Mouse (Mus musculus): ENCODE data around the gene Znrf4.
A peak's percentile ranks its signal among the peaks of the same experiment; 100 is the strongest.

Znrf4 gene

DNA sequence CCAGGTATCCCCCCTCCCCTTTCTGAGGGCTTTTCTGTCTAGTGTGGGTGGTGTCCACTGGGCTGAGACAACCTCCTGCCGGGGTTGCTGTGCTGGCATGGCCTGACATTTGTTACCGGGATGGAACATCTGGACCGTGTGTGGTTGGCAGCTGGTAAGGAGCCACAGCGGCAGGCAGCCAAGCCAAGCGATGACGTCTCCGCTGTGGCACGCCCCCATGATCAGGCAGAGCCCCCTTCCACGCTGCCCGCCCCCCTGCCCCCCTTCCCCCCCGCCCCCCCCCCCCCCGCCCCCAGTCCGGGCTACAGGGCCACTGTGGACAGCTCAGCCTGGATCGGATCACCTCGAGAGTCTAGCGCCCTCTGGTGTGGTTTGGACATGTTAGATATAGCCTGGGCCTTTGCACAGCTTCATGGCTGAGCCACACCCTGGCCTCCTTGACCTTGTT is 24.8 kb downstream of the Znrf4 start:
- peak; percentile 45 to 71 for DNase-seq

DNA sequence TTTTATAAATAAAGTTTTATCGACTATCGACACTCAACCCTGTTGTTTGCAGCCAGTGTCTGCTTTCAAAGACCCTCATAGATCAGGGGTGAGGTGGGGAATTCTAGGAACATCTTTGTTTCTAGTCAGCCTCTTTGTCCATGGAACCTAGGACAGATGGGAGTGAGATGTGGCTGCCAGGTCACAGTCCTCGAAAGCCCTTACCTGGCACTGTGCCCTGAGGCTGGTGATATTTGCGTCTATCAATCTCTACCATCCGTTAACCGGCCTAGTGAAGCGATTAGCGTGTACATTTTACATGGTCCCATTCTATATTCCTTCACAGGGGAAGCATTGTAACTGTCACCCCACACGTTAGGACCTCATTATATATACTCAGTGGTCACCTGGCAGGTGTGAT is 26.3 kb downstream of the Znrf4 start:
- no peak for DNase-seq

DNA sequence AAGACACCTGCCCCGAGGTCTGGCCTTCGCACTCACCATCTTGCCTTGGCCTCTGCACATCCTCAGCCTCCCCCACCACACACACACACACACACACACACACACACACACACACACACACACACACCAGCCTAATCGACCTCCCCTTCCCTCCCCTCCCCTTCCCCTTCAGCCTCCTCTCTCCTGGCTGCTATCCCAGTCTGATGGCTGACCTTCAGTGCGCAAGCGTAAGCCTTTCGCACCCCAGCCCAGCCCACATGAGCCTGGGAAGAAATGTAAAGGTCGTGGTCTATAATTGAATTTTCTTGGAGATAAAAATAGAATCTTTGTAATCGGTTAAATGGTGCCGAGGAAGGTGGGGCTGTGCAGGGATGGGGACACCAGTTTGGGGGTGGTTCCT is 27.1 kb downstream of the Znrf4 start:
- no peak for DNase-seq

DNA sequence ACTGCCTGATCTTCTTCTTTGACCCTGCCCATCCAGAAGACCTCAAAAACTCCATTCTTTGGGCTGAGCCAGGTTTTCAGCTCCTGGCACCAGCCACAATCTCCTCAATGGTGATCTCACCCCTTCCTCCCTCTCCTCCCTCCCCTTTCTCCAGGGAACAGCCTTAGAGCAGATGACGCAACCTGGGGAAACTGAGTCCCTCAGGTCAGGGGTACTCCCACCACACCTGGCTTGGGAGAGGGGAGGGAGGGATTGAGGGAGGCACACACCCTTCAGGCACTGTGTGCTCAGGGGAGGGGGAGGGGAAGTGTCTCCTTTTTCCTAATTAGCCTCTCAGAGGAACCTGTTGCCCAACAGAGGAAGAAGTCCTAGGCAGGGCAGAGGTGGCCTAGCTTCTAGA is 29.6 kb downstream of the Znrf4 start:
- DNase-seq: no peak

DNA sequence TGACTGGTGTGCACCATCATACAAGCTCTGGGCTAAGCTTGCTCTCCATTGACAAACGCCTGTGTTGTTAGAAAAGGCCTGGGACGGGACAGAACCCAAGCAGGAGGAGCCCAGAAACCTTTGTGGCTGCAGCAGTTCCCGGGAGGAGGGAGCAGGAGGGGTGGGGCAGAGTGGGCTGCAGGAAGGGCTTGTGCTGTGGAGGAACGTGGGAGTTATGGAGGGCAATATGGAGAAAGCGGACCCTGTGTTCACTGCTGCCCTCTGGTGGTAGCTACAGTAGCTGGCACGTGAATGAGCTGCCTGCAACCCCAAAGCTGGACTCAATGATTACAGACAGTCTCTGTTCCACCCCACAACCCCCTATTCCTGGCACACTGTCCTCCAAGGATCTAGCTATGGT is 32.9 kb downstream of the Znrf4 start:
- DNase-seq: peak; percentile 75 to 86

DNA sequence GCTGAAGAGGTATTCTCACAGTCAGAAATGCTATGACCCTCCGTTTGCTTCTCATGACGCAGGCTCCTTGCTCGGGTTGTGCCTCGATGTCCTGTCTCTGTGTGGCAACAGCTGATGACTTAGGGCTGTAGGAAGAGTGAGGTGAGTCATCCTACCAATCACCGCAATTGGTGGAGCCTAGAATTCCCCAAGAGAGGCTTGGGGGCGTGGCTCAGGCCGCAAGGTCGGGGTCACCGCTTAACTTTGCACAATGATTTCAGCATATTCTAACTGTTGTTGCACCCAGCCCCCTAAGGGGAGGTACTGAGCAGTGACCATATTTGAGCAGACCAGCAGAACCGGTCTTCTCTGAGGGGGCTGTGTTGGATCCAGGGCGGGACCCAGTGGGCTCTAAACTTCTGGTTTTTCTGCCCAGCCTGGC is 34.0 kb downstream of the Znrf4 start:
- DNase-seq: no peak

DNA sequence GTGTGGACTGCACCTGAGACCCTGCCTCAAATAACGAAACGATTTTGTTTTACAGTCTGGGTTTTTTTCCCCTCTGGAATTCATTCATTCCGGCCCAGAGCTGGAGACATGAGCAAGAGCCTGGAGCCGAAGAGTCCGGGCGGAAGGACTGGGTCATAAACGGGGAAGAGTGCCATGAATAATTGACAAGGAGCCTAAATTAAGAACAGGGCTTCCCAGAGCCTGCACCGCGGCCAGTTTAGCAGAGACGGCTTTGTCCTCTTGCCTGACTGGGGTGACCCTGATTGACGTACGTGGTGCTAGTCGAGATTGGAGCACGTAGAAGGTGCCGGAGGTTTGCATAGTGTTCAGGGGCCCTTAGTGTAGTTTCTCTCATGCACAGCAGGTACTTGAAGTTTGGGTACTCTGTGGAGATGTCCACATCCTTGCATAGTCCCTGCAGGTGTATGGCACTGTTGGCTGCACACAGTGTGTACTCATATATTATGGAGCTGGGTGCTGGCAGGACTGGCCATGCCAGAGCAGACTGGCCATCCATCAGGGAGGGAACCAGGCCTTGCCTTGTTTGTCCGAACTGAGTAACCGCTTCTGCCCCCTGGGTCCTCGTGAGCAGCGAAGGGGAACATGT is 34.9 kb downstream of the Znrf4 start:
- DNase-seq: no peak

DNA sequence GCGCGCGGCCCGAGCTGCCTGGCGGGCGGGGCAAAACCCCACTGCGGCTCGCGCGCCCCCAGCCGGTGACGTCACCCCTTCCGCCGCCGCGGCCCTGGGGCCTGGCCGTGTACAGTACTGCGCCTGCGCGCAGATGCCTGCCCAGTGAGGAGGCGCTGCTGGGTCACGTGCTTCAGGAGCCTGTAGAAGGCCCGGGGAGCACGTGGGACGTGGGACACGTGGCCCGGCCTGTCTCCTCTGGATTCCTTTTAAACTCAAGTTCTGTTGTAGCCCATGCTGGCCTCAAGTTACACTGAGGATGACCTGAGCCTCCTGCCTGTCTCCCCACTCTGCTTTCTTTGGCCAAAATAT is 35.9 kb downstream of the Znrf4 start, which contains the start of gene Ptprs:
Gene Ptprs, minus strand, starts transcription at position 82 of the 351 bp plus-strand sequence.
- peak; percentile 84 to 94 for DNase-seq

DNA sequence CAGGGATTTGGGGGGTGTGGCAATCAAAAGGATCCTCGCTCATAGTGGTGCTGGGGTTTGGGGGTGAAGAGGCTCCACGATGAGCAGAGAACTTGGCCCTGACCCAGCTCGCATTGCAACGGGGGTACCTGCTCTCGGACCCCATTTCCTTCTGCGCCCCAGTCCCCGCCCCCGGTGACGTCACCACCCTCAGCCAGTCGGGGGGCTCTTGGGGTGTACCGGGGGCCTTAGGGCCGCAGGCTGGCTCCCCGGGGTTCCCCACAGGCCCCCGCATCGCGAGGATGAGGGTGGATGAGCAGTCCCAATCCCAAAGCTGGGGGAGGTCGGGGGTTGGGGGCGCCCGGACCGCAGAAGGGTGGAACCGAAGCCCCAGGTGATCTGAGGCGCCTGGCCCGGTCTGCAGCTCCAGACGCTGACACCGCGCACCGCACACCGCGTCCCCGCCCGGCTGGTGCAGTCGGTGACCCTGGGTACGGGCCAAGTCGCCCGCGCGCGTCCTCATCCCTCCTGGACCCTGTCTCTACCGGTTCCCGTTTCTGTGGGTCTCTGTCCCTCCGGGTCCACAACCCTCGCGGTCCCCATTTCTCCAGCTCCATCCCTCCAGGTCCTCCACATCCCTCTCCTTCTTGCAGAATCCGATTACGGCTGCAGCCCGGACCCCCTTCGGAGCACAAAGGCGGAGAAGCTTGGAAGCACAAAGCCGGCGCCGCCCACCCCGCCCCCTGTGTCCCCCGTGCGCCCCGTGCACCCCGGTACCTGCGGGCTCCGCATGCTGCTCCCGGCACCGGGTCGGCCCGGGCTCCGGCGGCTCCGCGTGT is 36.4 kb downstream of the Znrf4 start:
- DNase-seq: no peak

DNA sequence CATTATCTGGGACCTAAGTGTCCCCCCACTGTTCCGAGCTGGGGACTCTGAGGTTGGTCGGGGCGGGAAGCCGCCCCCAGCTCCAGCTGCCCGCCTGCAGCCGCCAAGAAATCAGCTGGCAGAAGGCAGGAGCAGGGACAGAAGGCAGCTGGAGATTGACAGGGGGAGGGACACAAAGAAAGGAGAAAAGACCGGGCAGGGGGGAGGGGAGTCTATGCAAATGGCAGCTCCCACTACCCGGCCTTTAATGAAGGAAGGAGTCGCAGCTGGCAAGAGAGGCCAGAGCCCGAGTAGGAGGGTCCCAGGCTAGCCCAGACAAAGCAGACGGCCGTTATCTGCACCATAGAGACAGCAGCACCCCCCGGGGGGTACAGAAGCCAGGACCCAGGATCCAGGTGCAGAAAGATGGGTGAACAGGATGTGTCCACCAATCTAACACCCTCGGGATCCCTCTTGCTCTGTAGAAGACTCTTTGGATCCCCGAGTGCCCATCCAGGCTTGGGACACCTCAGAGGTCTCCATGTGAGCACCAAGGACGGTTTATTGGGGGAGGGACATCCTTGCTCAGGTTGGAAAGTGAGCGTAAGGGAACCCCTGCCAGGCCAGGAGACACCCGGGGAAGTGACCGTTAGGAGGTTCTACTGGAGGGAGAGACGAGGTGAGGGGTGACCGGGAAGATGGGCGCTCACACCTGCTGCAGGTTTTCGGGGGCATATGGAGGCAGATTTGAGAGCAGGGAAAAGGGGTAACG is 37.2 kb downstream of the Znrf4 start:
- no peak for DNase-seq

DNA sequence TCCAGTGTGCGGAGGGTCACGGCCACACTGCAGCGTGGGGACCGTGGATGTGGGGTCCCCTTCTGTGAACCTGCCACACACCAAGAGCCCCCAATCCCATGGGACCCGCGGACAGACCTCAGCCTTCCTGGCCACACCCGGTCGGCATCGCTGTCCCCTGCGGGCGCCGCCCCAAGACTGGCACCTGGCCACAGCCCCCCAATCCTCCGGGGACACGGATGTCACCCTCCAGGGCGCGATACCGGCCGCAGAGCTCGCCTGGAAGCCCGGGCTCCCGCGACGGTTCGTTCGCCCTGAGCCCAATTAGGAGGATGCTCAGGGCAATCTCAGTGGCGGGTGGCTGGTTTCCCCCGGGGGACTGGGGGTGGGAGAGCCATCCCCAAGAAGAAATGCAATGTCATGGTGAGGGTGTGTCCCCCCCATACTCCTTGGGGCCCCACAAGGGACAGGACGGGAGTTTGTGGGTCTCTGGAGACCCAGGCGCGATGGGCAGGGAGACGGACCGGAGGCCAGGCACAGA is 37.9 kb downstream of the Znrf4 start:
- DNase-seq: no peak

DNA sequence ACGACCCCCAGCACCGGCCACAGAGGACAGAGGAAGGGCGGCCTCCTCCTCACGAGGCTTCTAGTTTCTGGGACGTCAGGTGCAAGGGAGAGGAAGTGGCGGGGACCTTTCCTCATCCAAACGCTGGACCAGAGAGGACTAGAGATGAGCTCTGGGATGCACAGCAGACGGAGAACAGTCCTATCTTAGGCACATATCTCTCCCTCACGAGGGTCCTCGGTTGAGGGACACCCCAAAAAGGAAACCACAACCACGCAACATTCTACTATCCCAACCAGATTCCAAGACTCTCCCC is 38.7 kb downstream of the Znrf4 start:
- no peak for DNase-seq

DNA sequence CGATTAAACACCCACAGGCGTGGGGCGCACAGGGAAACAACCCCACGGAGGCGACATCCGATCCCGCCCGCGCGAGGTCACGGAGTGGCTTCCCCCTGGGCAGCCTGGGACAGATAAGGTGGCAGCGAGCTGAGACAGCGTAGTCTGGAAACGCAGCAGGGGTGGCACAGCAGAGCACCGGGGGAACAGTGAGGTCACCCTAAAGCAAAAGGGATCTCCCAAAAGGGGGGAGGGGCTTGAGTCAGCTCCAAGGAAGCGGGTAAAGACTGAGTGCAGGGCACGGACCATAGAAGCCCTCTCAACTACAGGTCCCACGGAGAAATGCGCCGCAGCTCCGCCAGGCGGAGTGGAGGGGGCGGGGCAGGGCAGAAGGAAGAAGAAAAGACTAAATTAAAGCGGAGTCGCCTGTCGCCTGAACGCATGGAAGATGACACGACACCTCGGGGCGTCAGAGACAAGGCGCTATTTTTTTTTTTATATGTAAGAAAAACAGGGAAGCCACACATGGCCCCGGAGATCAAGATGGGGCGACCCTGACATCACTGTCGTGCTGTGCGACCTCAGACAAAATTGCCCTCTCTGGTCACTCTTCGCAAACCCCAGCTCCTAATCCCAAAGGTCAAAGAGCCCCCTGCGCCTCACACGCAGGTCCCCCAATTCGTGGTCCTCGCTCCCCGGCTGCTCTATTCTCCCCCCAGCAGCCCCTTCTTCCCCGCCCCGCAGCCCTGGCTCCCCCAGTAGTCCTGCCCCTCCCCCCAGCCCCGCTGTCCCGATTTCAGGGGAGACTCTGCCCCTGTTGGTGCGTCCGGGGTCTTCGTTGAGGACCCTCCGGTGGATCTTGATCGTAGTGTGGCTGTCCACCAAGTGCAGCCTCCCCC is 39.3 kb downstream of the Znrf4 start:
- DNase-seq: peak; percentile 61 to 71

DNA sequence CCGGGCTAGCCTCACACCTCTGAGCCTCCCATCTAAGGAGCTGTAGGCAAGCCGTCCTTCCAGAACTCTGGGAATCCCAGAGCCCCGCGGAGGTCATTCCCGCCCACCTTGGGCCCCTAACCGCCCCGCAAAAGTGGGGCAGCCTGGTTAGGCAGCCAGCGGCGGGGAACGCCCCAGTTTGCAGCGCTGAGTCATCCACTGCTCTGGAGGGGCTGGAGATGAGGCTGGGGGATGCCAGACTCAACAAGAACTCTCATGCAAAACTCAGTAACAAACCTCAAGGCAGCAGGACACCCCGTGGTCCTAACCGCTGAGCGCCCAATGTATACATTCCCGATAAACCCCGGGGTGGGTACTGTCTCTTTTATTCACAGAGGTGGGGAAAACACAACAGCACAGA is 40.1 kb downstream of the Znrf4 start:
- no peak for DNase-seq

DNA sequence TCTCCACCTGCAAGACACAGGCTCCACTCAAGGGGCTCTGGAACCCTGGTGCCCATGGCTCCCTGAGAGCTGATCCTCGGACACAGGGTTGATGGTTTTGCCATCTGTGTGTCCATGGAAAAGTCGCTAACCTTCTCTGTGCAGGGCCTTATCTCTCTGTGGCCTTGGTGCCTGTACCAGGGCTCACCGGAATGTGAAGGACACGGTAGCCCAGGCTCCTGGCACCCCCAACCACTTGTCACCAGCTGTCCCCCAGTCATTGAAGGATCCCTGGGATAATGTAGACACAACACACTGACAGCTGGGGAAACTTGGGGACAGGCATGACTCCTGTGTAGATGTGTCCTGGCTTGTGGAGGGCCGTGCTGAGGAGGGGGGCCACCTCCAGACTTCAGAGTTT is 41.1 kb downstream of the Znrf4 start:
- no peak for DNase-seq

DNA sequence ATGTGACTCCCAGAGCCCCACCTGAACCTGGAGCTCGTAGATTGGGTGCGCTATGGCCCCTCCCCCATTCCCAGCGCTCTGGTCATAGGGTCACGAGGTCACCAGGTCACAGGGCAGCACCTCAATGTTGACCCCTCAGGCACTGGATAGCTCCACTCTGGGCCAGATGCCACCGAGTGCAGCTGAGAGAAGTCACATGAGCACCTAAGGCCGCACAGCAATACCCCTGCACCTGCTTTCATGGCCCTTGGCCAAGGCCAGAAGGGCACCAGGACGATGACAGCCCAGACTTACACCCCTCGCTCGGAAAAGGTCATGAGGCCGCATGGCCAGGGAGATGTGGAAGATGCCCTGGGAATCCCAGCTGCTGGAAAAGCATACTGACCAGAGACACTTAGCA is 41.7 kb downstream of the Znrf4 start:
- DNase-seq: peak in 1 of 2 experiments; percentile 62

DNA sequence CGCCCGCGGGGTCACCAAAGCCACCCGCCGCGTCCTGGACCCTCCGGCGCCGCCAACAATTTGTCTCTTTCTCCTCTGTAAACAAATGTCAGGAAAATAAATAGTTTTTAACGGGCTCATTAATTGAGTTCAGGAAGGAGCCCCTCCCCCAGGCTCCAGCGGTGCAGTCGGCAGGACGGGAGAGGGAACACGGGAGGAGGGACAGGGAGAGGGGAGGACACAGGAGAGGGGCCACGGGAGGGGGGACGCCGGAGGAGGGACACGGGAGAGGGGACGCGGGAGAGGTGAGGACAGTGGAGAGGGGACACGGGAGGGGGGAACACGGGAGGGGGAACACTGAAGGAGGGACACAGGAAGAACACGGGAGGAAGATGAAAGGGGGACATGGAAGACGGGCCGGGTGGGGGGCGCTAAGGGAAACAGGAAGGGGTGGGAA is 42.2 kb downstream of the Znrf4 start:
- peak; percentile 57 to 59 for DNase-seq

DNA sequence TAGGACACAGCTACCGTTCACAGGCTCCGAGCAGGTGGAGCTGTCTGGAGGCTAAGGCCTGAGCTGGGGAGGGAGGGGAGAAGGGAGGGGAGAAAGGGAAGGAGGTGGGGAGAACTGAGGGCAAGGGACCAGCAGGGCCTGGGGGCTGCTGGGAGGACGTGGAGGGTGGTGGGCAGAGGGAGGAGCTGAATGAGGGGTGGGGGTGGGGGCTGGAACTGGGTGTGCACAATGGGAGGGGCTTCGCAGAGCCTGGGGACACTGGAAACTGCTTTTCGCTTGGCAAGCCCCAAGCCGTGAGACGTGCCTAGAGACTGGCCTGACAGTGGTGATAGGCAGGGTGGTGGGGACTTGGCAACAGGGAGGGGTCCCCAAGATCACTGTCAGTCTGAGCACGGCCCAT is 43.0 kb downstream of the Znrf4 start:
- no peak for DNase-seq

DNA sequence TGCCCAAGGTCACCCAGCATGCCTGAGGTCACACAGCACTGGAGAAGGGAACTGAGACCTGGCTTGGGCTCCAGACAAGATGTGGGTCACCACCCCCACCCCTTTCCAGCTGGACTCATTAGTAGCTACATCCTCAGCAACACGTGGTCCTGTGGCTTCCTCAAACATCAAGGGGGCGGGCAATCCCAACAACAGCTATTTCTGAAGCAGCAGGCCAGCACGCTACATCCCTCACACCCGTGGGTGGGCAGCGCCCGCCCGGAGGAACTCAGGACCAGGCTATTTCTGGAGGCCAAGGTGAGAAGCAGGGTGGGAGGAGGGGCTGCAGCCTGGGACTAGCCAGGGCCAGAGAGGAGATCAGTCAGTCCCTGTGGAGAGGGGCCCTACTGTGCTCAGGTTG is 43.4 kb downstream of the Znrf4 start:
- DNase-seq: no peak

DNA sequence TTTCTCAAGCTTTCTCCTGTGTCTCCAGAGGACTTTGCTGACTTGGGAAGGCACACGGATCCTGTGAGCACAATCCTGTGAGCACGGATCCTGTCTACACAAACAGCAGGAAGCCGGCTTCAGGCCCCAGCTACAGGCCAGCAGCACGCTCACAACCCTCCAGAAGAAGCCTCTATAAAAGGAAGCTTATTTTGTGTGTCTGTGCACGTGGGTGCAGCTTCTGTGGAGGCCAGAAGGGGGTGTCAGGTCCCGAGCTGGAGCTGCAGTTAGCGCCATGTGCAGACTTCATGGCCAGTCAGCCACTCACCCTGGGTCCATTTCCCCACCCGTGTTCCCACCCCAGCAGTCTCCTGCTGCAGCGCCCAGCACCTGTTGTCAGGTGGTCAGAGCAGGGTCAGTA is 43.9 kb downstream of the Znrf4 start:
- DNase-seq: no peak

DNA sequence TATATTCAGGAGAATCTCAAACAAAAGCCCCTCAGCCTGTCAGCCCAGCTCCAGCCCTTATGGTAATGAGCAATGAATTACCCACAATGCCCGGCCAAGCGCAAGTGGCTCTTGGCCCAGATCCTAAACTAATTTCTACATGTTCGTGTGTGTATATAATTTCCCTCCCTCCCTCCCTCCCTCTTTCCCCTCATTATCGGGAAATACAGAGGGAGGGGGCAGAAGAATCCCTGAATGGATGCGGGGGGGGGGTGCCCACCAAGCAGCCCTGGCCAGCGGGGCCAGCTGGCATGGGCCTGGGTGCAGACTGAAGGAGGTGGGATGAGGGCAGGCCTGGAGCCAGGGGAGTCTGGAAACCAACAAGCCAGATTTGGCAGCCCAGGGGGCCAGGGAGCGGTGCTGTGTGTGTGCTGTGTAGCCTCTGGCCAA is 44.8 kb downstream of the Znrf4 start:
- DNase-seq: peak; percentile 58 to 75

DNA sequence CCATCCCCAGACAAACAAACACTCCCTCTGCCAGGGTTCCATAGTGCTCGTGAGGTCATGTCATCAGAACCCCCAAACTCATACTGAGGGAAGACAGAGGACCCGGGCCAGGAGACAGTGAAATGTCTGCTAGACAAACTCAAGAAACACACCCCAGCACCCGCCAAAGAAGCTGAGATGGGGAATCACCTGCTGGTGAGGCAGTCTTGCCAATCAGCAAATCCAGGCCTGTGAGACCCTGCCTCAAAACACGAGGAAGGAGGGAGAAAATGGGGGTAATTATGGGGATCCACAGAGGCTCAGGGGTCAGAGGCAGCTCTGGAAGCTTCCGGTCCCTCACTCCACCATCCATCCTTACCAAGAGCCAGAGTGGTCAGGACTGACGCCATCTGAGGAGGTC is 45.5 kb downstream of the Znrf4 start:
- no peak for DNase-seq

DNA sequence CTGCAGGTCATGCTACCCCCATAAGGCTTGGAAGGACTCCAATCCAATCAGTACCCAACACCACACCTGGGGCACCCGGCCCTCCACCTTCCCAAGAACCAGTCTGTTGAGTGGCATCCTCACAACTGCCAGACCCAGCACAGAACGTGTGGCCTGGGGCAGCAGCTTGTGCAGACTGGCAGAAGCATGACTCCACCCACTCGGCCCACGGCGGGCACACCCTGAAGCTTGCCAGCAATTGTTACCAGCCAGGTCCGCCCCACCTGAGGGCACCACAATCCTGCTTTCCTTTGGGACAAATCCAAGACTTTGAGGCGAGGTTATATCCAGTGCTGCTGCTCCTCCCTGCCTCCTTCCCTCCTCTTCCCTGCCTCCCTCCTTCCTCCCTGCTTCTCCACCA is 47.4 kb downstream of the Znrf4 start:
- DNase-seq: no peak
